Mouse (Mus musculus) testis, adult 2 months (tissue): ENCODE measurements at regions not wholly inside any gene's neighbourhood (a gene's known extent, or its start where the extent isn't known, plus 50 kb on each side); places are given as distances from the start of the nearest gene placed in this dataset.

Experiments used
- CTCF ChIP-seq: fragments of 200-500 bp; IDR thresholded peaks from 2 replicates; pipeline ENCODE4 v1.5.1; 2012; ENCODE audit warnings: low read depth, mild to moderate bottlenecking, inconsistent platforms, low read length, moderate library complexity; ENCODE audit not compliant: control insufficient read depth, insufficient read depth, insufficient replicate concordance
- POLR2A ChIP-seq: fragments of 200-500 bp; IDR thresholded peaks from 2 replicates; pipeline ENCODE4 v1.6.1; 2012; ENCODE audit warnings: low read depth, mild to moderate bottlenecking, inconsistent platforms, low read length, moderate library complexity; ENCODE audit not compliant: control insufficient read depth

DNA sequence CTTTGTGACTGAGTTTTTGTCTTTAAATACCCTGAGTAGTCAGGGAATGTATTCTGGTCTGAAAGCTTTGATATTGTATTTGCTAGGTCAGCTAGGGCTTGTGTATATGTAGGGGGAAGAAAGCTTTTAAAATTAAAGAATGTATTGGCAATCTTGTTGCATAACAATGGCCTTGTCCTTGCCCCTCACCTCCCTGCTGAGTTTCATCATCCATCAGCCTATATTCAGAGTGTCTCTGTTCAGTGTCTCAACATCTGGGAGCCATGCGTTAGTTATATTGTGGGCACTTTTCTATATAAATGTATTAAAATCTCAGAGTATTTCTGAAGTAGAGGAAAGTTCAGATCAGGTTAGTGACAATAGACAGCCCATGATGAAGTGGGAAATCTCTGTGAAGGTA lies 76.0 kb upstream of the Inhba start:
- TF ChIP-seq CTCF (no peak), POLR2A (no peak)
